Mouse (Mus musculus): ENCODE data around the gene Gm44579. TPM values are rescaled to one million over a fixed set of nuclear protein-coding genes. Genes with fewer than 3 reads are reported as not detected.

Gm44579 gene
- polyA plus RNA-seq, 1 experiment from 2014 or later: not detected

DNA sequence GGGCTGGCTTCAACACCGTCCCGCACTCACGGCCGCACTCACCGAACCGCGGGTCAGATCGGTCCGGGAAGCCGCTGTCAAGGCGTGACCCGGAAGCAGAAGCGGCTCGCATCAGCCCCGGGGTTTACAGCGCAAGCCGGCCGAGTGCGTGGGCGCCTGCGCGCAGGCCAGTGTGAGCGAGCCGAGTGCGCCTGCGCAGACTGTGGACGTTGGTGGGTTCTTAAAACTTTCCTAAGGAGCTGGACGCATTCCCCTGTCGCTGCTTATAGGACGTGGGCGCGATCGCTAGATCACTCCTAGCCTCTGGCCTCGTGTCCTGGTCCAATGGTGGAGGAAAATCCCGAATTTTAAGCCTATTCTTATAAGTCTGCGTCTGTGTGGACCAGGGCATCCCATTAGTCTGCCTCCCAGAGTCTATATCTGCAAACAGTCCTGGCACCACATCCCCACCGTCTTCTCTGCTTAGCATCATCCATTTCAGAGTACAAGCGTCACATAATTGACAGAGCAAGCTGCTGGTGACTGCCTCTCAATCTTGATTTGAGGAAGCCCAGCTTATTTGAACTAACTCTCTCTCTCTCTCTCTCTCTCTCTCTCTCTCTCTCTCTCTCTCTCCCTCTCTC, 75.1 kb downstream of the Gm44579 start:
- H3K9me3 ChIP-seq (ENCODE audit: control insufficient read depth, low read length): no peaks in the 10 kb centered on the region
- peak overlapping the region; percentile 97 for H3K9ac ChIP-seq (ENCODE audit: low read depth, low read length)
- H3K4me2 ChIP-seq (ENCODE audit: low read depth, low read length): peak overlapping the region; percentile 76
- peaks cover 7% of the 10 kb centered on the region for H3K4me1 ChIP-seq (ENCODE audit: control insufficient read depth, insufficient read depth, low read length)
- peak overlapping the region; percentile 97 for H3K4me3 ChIP-seq (ENCODE audit: low read length)
- peak overlapping the region; percentile 63 for H3K27ac ChIP-seq (ENCODE audit: low read length)
- peak; percentile 97 for ATAC-seq
- H3K36me3 ChIP-seq (ENCODE audit: control insufficient read depth, insufficient read depth, low read length): peaks cover 10% of the 10 kb centered on the region
- H3K27me3 ChIP-seq (replicated peaks; ENCODE audit: control insufficient read depth, insufficient read depth, low read length): no peaks in the 10 kb centered on the region
- 1% methylated on average over 38 of the region's 38 CpGs for WGBS

DNA sequence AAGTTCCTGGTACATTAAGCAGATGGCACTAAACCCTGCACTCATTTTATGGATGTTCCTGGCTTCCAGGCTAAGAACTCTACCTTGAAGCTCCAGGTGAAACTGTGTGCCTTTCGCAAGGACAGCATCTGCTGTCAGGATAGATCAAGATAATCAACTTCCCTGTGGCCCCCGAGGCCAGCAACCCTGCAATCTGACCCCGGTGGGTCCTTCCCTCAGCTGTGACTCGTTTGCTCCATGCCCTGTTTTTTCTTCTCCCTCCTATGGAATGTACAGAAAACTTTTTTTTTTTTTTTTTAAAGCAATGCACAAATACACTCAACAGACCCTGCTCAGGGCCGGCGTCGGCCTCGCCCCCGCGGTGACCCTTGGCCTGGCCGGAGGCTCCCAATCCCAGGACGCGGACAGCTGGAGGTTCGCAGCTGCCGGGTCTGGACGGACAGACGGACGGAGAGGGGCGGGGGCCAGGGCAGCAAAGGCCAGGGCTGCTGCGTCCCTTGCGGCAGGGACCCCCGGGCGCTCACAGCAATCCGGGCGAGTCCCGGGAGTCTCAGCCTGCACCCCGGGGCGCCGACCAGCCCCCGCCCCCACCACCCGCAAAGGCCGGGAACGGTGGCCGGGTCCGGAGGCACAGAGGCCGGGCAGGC, 75.8 kb downstream of the Gm44579 start:
- peaks cover 10% of the 10 kb centered on the region for H3K36me3 ChIP-seq (ENCODE audit: control insufficient read depth, insufficient read depth, low read length)
- 1% methylated on average over 36 of the region's 36 CpGs for WGBS
- ATAC-seq: peak; percentile 76
- H3K27ac ChIP-seq (ENCODE audit: low read length): peak overlapping the region; percentile 63
- peaks cover 7% of the 10 kb centered on the region for H3K4me1 ChIP-seq (ENCODE audit: control insufficient read depth, insufficient read depth, low read length)
- peak overlapping the region; percentile 97 for H3K4me3 ChIP-seq (ENCODE audit: low read length)
- no peaks in the 10 kb centered on the region for H3K9me3 ChIP-seq (ENCODE audit: control insufficient read depth, low read length)
- H3K9ac ChIP-seq (ENCODE audit: low read depth, low read length): peak overlapping the region; percentile 97
- no peaks in the 10 kb centered on the region for H3K27me3 ChIP-seq (replicated peaks; ENCODE audit: control insufficient read depth, insufficient read depth, low read length)
- peak overlapping the region; percentile 76 for H3K4me2 ChIP-seq (ENCODE audit: low read depth, low read length)

DNA sequence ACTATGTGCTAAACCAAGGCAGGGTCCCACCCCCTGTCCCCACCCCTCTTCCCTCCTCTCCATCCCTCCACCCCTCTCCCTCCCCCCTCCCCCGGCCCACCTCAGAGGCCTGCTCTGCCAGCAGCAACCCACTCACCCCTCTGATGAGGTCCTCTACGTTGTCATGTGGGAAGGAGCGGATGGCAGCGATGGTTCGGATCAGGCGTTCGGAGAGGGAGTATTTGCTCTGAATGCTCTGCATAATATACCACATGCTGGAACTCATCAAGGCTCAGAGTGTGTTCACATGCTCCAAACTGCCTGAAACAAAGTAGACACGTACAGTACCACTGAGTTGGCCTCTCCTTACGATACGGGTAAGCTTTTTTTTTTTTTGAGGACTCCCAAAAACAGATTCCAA, 78.3 kb downstream of the Gm44579 start:
- no peak for ATAC-seq
- H3K27me3 ChIP-seq (replicated peaks; ENCODE audit: control insufficient read depth, insufficient read depth, low read length): no peaks in the 10 kb centered on the region
- peaks cover 13% of the 10 kb centered on the region for H3K36me3 ChIP-seq (ENCODE audit: control insufficient read depth, insufficient read depth, low read length)
- no peak overlapping the region for H3K4me3 ChIP-seq (ENCODE audit: low read length)
- whole genome bisulfite sequencing: 88% methylated on average over 9 of the region's 10 CpGs
- H3K4me2 ChIP-seq (ENCODE audit: low read depth, low read length): no peak overlapping the region
- H3K27ac ChIP-seq (ENCODE audit: low read length): no peak overlapping the region
- peaks cover 7% of the 10 kb centered on the region for H3K4me1 ChIP-seq (ENCODE audit: control insufficient read depth, insufficient read depth, low read length)
- no peak overlapping the region for H3K9ac ChIP-seq (ENCODE audit: low read depth, low read length)
- no peaks in the 10 kb centered on the region for H3K9me3 ChIP-seq (ENCODE audit: control insufficient read depth, low read length)

DNA sequence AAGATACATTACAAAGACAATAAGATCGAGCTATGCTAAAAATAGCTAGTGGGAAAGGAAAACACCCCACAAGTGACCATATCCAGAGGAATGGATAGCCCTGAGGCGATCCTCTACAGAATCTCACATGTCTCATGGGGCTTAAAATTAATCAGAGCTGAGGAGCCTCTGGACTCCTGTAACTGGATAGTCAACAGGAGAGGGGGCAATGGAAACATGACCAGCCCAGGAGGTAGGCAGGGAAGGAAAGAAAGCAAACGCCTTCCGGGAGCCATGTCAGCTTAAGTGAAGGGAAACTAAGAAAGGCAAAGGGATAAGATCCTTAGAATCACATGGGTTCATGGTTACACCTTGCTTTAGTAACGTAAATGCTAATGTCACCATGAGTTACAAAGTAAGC, 80.0 kb downstream of the Gm44579 start:
- whole genome bisulfite sequencing: 94% methylated on average over 5 of the region's 5 CpGs
- Histone ChIP-seq H3K9me3 (ENCODE audit: control insufficient read depth, low read length) (no peaks in the 10 kb centered on the region), H3K9ac (ENCODE audit: low read depth, low read length) (no peak overlapping the region), H3K4me3 (ENCODE audit: low read length) (no peak overlapping the region), H3K36me3 (ENCODE audit: control insufficient read depth, insufficient read depth, low read length) (peaks cover 13% of the 10 kb centered on the region), H3K4me2 (ENCODE audit: low read depth, low read length) (no peak overlapping the region), H3K4me1 (ENCODE audit: control insufficient read depth, insufficient read depth, low read length) (peaks cover 7% of the 10 kb centered on the region), H3K27ac (ENCODE audit: low read length) (no peak overlapping the region), H3K27me3 (replicated peaks; ENCODE audit: control insufficient read depth, insufficient read depth, low read length) (no peaks in the 10 kb centered on the region)
- no peak for ATAC-seq

DNA sequence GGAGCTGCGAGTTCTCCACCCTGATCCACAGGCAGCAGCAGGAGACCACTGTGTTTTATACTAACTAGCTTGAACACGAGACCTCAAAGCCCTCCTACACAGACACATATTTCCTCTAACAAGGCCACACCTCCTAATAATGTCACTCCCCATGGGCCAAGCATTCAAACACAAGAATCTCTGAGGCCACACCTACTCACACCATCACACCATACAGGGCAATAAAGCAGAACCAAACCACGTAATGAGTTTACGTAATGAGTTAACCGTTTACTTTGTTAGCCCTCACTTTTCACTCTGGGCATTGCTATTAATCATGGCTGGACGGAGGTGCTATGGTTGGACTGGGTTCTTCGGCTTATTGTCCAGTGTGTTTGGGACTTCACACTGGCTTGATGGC, 81.0 kb downstream of the Gm44579 start:
- Histone ChIP-seq H3K4me3 (ENCODE audit: low read length) (no peak overlapping the region), H3K36me3 (ENCODE audit: control insufficient read depth, insufficient read depth, low read length) (peaks cover 19% of the 10 kb centered on the region), H3K4me1 (ENCODE audit: control insufficient read depth, insufficient read depth, low read length) (peaks cover 6% of the 10 kb centered on the region), H3K27me3 (replicated peaks; ENCODE audit: control insufficient read depth, insufficient read depth, low read length) (no peaks in the 10 kb centered on the region), H3K9ac (ENCODE audit: low read depth, low read length) (no peak overlapping the region), H3K4me2 (ENCODE audit: low read depth, low read length) (no peak overlapping the region), H3K27ac (ENCODE audit: low read length) (peak overlapping the region; percentile 63), H3K9me3 (ENCODE audit: control insufficient read depth, low read length) (no peaks in the 10 kb centered on the region)
- WGBS: 54% methylated on average over 7 of the region's 7 CpGs
- ATAC-seq: peak; percentile 91

DNA sequence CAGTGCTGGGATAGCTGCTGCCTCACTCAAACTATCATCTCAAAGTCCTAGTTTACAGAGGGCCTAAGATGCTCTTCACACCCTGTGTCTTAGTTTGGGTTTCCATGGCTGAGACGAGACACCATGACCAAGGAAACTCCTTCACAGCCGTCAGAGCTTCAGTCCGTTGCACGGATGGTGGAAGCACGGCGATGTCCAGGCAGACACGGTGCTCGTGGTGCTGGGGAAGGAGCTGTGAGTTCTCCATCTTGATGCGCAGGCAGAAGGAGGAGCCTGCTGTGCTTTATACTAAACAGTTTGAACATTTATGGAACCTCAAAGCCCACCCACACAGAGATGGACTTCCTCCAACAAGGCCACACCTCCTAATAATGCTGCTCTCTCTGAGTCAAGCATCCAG, 83.9 kb downstream of the Gm44579 start:
- 94% methylated on average over 9 of the region's 9 CpGs for whole genome bisulfite sequencing
- no peak for ATAC-seq
- no peaks in the 10 kb centered on the region for H3K9me3 ChIP-seq (ENCODE audit: control insufficient read depth, low read length)
- no peak overlapping the region for H3K4me2 ChIP-seq (ENCODE audit: low read depth, low read length)
- H3K27ac ChIP-seq (ENCODE audit: low read length): no peak overlapping the region
- H3K4me3 ChIP-seq (ENCODE audit: low read length): no peak overlapping the region
- no peaks in the 10 kb centered on the region for H3K27me3 ChIP-seq (replicated peaks; ENCODE audit: control insufficient read depth, insufficient read depth, low read length)
- H3K9ac ChIP-seq (ENCODE audit: low read depth, low read length): no peak overlapping the region
- H3K4me1 ChIP-seq (ENCODE audit: control insufficient read depth, insufficient read depth, low read length): no peaks in the 10 kb centered on the region
- H3K36me3 ChIP-seq (ENCODE audit: control insufficient read depth, insufficient read depth, low read length): peaks cover 24% of the 10 kb centered on the region

Other genes starting within 250 kb of the Gm44579 start
- gene Col2a1, start 216.3 kb downstream of the Gm44579 start, polyA plus RNA-seq (2015; fragmentation: Nextera tagmentation; extraction: Ambion mirVana): 0.33 and 0.53 TPM in 2 replicates
- 30.5 and 31.7 TPM in 2 replicates for gene Pfkm, start 128.4 kb downstream of the Gm44579 start, polyA plus RNA-seq (2015; fragmentation: Nextera tagmentation; extraction: Ambion mirVana)
- 18.0 and 20.2 TPM in 2 replicates for gene Senp1, start 127.2 kb downstream of the Gm44579 start, polyA plus RNA-seq (2015; fragmentation: Nextera tagmentation; extraction: Ambion mirVana)
- 52.7 and 54.9 TPM in 2 replicates for gene Asb8, start 55.4 kb downstream of the Gm44579 start, polyA plus RNA-seq (2015; fragmentation: Nextera tagmentation; extraction: Ambion mirVana)
- gene Ccdc184, start 53.8 kb downstream of the Gm44579 start, polyA plus RNA-seq (2015; fragmentation: Nextera tagmentation; extraction: Ambion mirVana): 1.4 and 1.7 TPM in 2 replicates
- gene Olfr288, start 25.4 kb downstream of the Gm44579 start, polyA plus RNA-seq (2015; fragmentation: Nextera tagmentation; extraction: Ambion mirVana): not detected in 2 replicates
- gene Olfr287, start 79 bp upstream of the Gm44579 start, polyA plus RNA-seq (2015; fragmentation: Nextera tagmentation; extraction: Ambion mirVana): not detected in 2 replicates
- gene Olfr286, start 13.5 kb upstream of the Gm44579 start, polyA plus RNA-seq (2015; fragmentation: Nextera tagmentation; extraction: Ambion mirVana): not detected in 2 replicates
- gene H1fnt, start 36.3 kb upstream of the Gm44579 start, polyA plus RNA-seq (2015; fragmentation: Nextera tagmentation; extraction: Ambion mirVana): not detected in 2 replicates
- 0.39 and 0.42 TPM in 2 replicates for gene Zfp641, start 75.2 kb upstream of the Gm44579 start, polyA plus RNA-seq (2015; fragmentation: Nextera tagmentation; extraction: Ambion mirVana)
- gene Olfr285, start 96.4 kb upstream of the Gm44579 start, polyA plus RNA-seq (2015; fragmentation: Nextera tagmentation; extraction: Ambion mirVana): not detected in 2 replicates
- not detected in 2 replicates for gene Olfr284, start 120.0 kb upstream of the Gm44579 start, polyA plus RNA-seq (2015; fragmentation: Nextera tagmentation; extraction: Ambion mirVana)
- gene Olfr283, start 160.0 kb upstream of the Gm44579 start, polyA plus RNA-seq (2015; fragmentation: Nextera tagmentation; extraction: Ambion mirVana): not detected in 2 replicates
- gene Olfr282, start 210.2 kb upstream of the Gm44579 start, polyA plus RNA-seq (2015; fragmentation: Nextera tagmentation; extraction: Ambion mirVana): not detected in 2 replicates
- not detected in 2 replicates for gene Olfr281, start 231.6 kb upstream of the Gm44579 start, polyA plus RNA-seq (2015; fragmentation: Nextera tagmentation; extraction: Ambion mirVana)
- not detected in 2 replicates for gene OR5BS1P, start 248.9 kb upstream of the Gm44579 start, polyA plus RNA-seq (2015; fragmentation: Nextera tagmentation; extraction: Ambion mirVana)